Mouse (Mus musculus): Measurements from ENCODE around the gene Prepl. TPM values are rescaled to one million over a fixed set of nuclear protein-coding genes. Genes with fewer than 3 reads are reported as not detected.

The Prepl gene
- polyA plus RNA-seq, 1 experiment from 2014 or later: 13.8 TPM

DNA sequence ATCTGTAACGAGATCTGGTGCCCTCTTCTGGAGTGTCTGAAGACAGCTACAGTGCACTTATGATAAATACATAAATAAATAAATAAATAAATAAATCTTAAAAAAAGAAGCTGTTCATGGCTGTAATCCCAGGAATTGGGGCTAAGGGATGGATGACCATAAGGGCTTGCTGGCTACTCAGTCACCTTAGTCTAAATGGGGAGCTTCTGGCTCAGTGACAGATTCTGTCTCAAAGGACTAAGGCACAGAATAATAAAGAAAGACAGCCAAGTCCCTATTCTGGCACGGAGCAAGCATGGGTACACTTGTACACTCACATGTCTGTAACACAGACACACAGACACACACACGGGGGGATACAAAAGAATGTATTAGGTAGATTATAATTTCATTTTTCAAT is 10.8 kb downstream of the Prepl start:
- peaks cover 47% of the 10 kb centered on the region for H3K36me3 ChIP-seq (ENCODE audit: control insufficient read depth, insufficient read depth)
- H3K27ac ChIP-seq (ENCODE audit: low read depth, low read length): no peak overlapping the region
- WGBS: 92% methylated on average over 3 of the region's 3 CpGs
- H3K27me3 ChIP-seq (replicated peaks; ENCODE audit: control insufficient read depth, insufficient read depth, low read length): no peaks in the 10 kb centered on the region
- TF ChIP-seq CTCF (IDR thresholded peaks at IDR 0.05; ENCODE audit: low read depth): no peak
- H3K4me3 ChIP-seq (ENCODE audit: low read depth, low read length): no peak overlapping the region
- H3K9me3 ChIP-seq (ENCODE audit: control insufficient read depth): no peaks in the 10 kb centered on the region
- H3K4me2 ChIP-seq (replicated peaks; ENCODE audit: low read depth): no peak overlapping the region
- no peak for ATAC-seq
- no peaks in the 10 kb centered on the region; the same call in 1 of the 2 replicates for H3K4me1 ChIP-seq (replicated peaks; ENCODE audit: control insufficient read depth, insufficient read depth, low read length)
- no peak overlapping the region for H3K9ac ChIP-seq (ENCODE audit: low read depth, low read length)

DNA sequence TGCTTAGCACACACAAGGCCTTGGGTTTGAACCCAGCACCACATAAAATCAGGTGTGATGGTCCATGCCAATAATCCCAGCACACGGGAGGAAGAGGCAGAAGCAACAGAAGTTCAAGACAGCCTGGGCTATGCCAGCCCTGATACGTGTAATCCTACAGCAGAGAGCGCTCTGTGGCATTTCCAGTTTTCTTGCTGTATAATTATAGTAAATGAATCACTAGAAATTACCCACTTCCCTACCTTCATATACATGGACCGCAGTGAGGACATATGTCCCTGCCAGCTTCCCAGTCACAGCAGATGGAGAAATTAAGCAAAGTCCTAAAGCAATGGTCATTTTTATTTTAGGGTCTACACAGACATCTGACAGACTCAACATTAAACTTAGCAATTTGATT is 16.0 kb downstream of the Prepl start:
- Histone ChIP-seq H3K36me3 (ENCODE audit: control insufficient read depth, insufficient read depth) (peaks cover 58% of the 10 kb centered on the region), H3K9me3 (ENCODE audit: control insufficient read depth) (no peaks in the 10 kb centered on the region), H3K9ac (ENCODE audit: low read depth, low read length) (no peak overlapping the region), H3K4me3 (ENCODE audit: low read depth, low read length) (no peak overlapping the region), H3K27me3 (replicated peaks; ENCODE audit: control insufficient read depth, insufficient read depth, low read length) (no peaks in the 10 kb centered on the region), H3K27ac (ENCODE audit: low read depth, low read length) (no peak overlapping the region), H3K4me1 (replicated peaks; ENCODE audit: control insufficient read depth, insufficient read depth, low read length) (no peaks in the 10 kb centered on the region), H3K4me2 (replicated peaks; ENCODE audit: low read depth) (no peak overlapping the region)
- ATAC-seq: no peak
- WGBS: 91% methylated on average over 4 of the region's 4 CpGs
- no peak for TF ChIP-seq CTCF (IDR thresholded peaks at IDR 0.05; ENCODE audit: low read depth)

DNA sequence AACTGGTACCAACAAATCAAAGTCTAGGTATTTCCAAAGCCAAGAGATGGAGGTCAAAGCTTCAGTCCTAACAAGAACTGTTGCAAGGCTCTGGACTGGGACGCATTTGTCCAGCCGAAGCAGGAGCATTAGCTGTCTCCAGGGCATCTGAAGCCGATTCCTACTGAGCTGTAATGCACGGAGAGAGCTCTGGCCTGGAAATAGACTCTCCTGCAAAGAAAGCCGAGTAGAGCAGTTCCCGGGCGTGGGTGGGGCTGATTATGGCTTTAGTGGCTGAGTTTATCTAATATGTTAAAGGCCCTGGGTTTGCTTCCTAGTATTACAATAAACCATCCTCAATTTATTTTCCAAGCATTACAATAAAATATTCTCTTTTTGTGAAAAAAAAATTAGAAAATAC is 16.8 kb downstream of the Prepl start:
- H3K36me3 ChIP-seq (ENCODE audit: control insufficient read depth, insufficient read depth): peaks cover 57% of the 10 kb centered on the region
- ATAC-seq: no peak
- 43% methylated on average over 7 of the region's 7 CpGs for WGBS
- H3K9ac ChIP-seq (ENCODE audit: low read depth, low read length): no peak overlapping the region
- no peak overlapping the region for H3K27ac ChIP-seq (ENCODE audit: low read depth, low read length)
- no peak overlapping the region for H3K4me2 ChIP-seq (replicated peaks; ENCODE audit: low read depth)
- H3K4me1 ChIP-seq (replicated peaks; ENCODE audit: control insufficient read depth, insufficient read depth, low read length): no peaks in the 10 kb centered on the region
- H3K4me3 ChIP-seq (ENCODE audit: low read depth, low read length): no peak overlapping the region
- no peaks in the 10 kb centered on the region for H3K27me3 ChIP-seq (replicated peaks; ENCODE audit: control insufficient read depth, insufficient read depth, low read length)
- no peak for TF ChIP-seq CTCF (IDR thresholded peaks at IDR 0.05; ENCODE audit: low read depth)
- no peaks in the 10 kb centered on the region for H3K9me3 ChIP-seq (ENCODE audit: control insufficient read depth)

DNA sequence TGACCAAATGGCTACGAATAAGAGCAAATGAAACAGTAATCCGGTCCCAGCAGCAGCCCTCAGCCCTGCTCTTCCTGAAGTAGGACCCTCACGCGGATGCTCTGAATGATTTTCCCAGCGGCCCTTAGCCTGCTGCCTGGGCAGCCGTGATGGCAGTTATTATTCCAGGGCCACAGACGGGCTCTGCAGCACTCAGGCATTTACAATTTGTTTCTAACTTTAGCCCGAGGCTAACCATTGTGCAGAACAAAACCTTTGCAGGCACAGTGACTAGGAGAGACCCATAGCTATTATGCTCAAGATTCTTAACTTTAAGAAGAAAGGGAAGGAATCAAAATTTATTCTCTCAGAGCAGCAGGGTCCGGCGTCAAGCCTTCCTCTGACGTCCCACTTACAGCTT is 17.7 kb downstream of the Prepl start:
- WGBS: 78% methylated on average over 11 of the region's 11 CpGs
- Histone ChIP-seq H3K27ac (ENCODE audit: low read depth, low read length) (no peak overlapping the region), H3K4me1 (replicated peaks; ENCODE audit: control insufficient read depth, insufficient read depth, low read length) (no peaks in the 10 kb centered on the region), H3K4me2 (replicated peaks; ENCODE audit: low read depth) (no peak overlapping the region), H3K36me3 (ENCODE audit: control insufficient read depth, insufficient read depth) (peaks cover 53% of the 10 kb centered on the region; the same call in 1 of the 2 replicates), H3K9me3 (ENCODE audit: control insufficient read depth) (no peaks in the 10 kb centered on the region), H3K27me3 (replicated peaks; ENCODE audit: control insufficient read depth, insufficient read depth, low read length) (no peaks in the 10 kb centered on the region), H3K4me3 (ENCODE audit: low read depth, low read length) (no peak overlapping the region), H3K9ac (ENCODE audit: low read depth, low read length) (no peak overlapping the region)
- no peak for TF ChIP-seq CTCF (IDR thresholded peaks at IDR 0.05; ENCODE audit: low read depth)
- ATAC-seq: no peak

DNA sequence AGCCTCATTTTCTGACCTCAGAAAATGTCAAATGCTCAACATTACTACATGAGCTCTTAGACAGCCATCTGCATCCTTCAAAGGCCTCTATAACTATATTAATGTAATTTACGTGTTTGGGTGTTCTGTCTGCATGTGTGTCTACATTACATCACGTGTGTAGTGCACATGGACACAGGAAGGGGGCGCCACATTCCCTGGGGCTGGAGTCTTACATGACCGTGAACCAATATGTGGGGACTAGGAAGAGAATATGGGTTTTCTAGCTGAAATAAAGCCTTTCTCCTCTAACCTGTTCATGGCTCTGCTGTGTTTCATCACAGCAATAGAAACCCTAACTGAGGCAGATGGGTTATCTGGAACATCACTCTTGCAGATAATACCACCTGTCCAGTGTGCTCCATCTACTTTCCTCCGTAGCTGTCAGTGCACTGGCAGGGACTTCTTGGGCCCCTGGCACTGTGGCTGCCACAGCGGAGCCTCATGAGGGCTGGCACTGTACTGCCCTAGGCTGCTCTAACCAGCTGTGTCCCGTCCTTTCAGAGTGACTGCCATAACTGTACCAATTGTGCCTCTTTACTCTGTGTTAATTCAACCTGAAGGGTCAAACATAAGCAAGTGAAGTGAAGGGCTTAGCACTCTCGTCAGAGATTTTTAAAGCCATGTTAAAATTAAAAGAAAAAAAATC is 18.8 kb downstream of the Prepl start:
- Histone ChIP-seq H3K9me3 (ENCODE audit: control insufficient read depth) (no peaks in the 10 kb centered on the region), H3K27me3 (replicated peaks; ENCODE audit: control insufficient read depth, insufficient read depth, low read length) (no peaks in the 10 kb centered on the region), H3K27ac (ENCODE audit: low read depth, low read length) (no peak overlapping the region), H3K4me2 (replicated peaks; ENCODE audit: low read depth) (no peak overlapping the region), H3K4me1 (replicated peaks; ENCODE audit: control insufficient read depth, insufficient read depth, low read length) (no peaks in the 10 kb centered on the region), H3K9ac (ENCODE audit: low read depth, low read length) (no peak overlapping the region), H3K36me3 (ENCODE audit: control insufficient read depth, insufficient read depth) (peaks cover 52% of the 10 kb centered on the region), H3K4me3 (ENCODE audit: low read depth, low read length) (no peak overlapping the region)
- TF ChIP-seq CTCF (IDR thresholded peaks at IDR 0.05; ENCODE audit: low read depth): peak; percentile 34
- 92% methylated on average over 8 of the region's 8 CpGs for WGBS
- no peak for ATAC-seq

DNA sequence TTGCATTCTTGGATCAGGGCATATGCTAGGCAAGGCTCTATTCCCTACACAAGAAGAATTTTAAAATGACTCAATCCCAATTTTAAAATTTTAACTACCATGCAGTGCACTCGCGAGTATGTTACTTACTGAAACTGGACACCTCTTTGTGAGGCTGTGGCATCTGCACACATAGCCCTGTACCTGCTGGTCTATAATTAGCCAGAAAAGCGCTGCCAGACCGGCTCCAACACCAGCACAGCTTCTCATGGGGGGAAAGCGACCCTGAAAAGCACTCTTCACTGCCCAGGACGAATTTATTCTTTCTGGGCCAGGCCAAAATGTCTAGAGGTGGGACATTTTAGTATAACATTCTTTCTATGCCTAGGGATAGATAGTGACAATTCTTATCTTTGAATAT is 19.4 kb downstream of the Prepl start:
- Histone ChIP-seq H3K9me3 (ENCODE audit: control insufficient read depth) (no peaks in the 10 kb centered on the region), H3K4me2 (replicated peaks; ENCODE audit: low read depth) (no peak overlapping the region), H3K9ac (ENCODE audit: low read depth, low read length) (no peak overlapping the region), H3K4me3 (ENCODE audit: low read depth, low read length) (no peak overlapping the region), H3K4me1 (replicated peaks; ENCODE audit: control insufficient read depth, insufficient read depth, low read length) (no peaks in the 10 kb centered on the region), H3K36me3 (ENCODE audit: control insufficient read depth, insufficient read depth) (peaks cover 50% of the 10 kb centered on the region), H3K27me3 (replicated peaks; ENCODE audit: control insufficient read depth, insufficient read depth, low read length) (no peaks in the 10 kb centered on the region), H3K27ac (ENCODE audit: low read depth, low read length) (no peak overlapping the region)
- no peak for TF ChIP-seq CTCF (IDR thresholded peaks at IDR 0.05; ENCODE audit: low read depth)
- 90% methylated on average over 6 of the region's 6 CpGs for WGBS
- no peak for ATAC-seq
